Mouse (Mus musculus) midbrain, postnatal 0 days (tissue): ENCODE measurements around the gene Epor. TPM values are rescaled to one million over a fixed set of nuclear protein-coding genes. Genes with fewer than 3 reads are reported as not detected.
A peak's percentile ranks its signal among the peaks of the same experiment; 100 is the strongest.

Experiments
- ATAC-seq: fragments of 200-750 bp; cut with Nextera tagmentation; 2 replicates; pipeline ENCODE4 v1.8.0; 2017; ENCODE audit warnings: moderate number of reproducible peaks, mild to moderate bottlenecking, moderate TSS enrichment, moderate library complexity; ENCODE audit not compliant: low FRiP score
- DNase-seq: peaks from one replicate; pipeline ENCODE4 v3.0.0-alpha.2; 2015; ENCODE audit warnings: low spot score
- H3K27ac ChIP-seq: fragments of 300-500 bp; sonication (generic); 2 replicates; pipeline ENCODE4 v1.5.1; 2014; ENCODE audit warnings: low read depth, mild to moderate bottlenecking, low read length, mixed read lengths
- H3K27me3 ChIP-seq: fragments of 300-500 bp; sonication (generic); 2 replicates; pipeline ENCODE4 v1.6.1; 2014; ENCODE audit warnings: low read length, control low read depth, mixed read lengths; ENCODE audit not compliant: insufficient read depth
- H3K36me3 ChIP-seq: fragments of 300-500 bp; sonication (generic); 2 replicates; pipeline ENCODE4 v1.6.1; 2014; ENCODE audit warnings: low read length, control low read depth, mixed read lengths; ENCODE audit not compliant: insufficient read depth
- H3K4me1 ChIP-seq: fragments of 300-500 bp; sonication (generic); 2 replicates; pipeline ENCODE4 v1.6.1; 2014; ENCODE audit warnings: mild to moderate bottlenecking, control low read depth, antibody characterized with exemption, low read length, mixed read lengths; ENCODE audit not compliant: insufficient read depth
- H3K4me2 ChIP-seq: fragments of 300-500 bp; sonication (generic); 2 replicates; pipeline ENCODE4 v1.6.1; 2014; ENCODE audit warnings: low read depth, mild to moderate bottlenecking, low read length, mixed read lengths; ENCODE audit not compliant: poor library complexity, severe bottlenecking
- H3K4me3 ChIP-seq: fragments of 300-500 bp; sonication (generic); 2 replicates; pipeline ENCODE4 v1.5.1; 2014; ENCODE audit warnings: low read depth, mild to moderate bottlenecking, low read length, moderate library complexity
- H3K9ac ChIP-seq: fragments of 300-500 bp; sonication (generic); replicated peaks from 2 replicates; pipeline ENCODE4 v1.6.1; 2014; ENCODE audit warnings: mild to moderate bottlenecking, low read length, moderate library complexity, mixed read lengths; ENCODE audit not compliant: poor library complexity, severe bottlenecking
- H3K9me3 ChIP-seq: fragments of 300-500 bp; sonication (generic); 2 replicates; pipeline ENCODE4 v1.6.1; 2016; ENCODE audit warnings: low read length, control low read depth
- CTCF ChIP-seq: IDR thresholded peaks from 2 replicates; pipeline ENCODE4 v1.5.1; 2016; ENCODE audit warnings: antibody characterized with exemption, mild to moderate bottlenecking
- WGBS: fragments of 180-500 bp; shearing (Covaris S2); extraction: QIAGEN DNeasy Blood & Tissue Kit; methylation state at CpG from one replicate; pipeline ENCODE4 v1.1.7; 2014; 5-methylcytosine and 5-hydroxymethylcytosine counted together
- polyA plus RNA-seq: library from polyadenylated mRNA; unstranded; fragments of >200 nt; fragmentation: Nextera tagmentation; extraction: Ambion mirVana; gene quantifications from 2 replicates; pipeline ENCODE4 v1.2.1, GENCODE M21; 2015
- total RNA-seq: library from RNA; depleted of rRNA; stranded (reverse); fragments of >200 nt; gene quantifications from 2 replicates; pipeline ENCODE4 v1.2.3, GENCODE M21; 2014; rRNA removed

Epor gene
- total RNA-seq (2.7 TPM in 1 of 2 replicates, not detected in the other), polyA plus RNA-seq (1.7 and 1.9 TPM in 2 replicates)

DNA sequence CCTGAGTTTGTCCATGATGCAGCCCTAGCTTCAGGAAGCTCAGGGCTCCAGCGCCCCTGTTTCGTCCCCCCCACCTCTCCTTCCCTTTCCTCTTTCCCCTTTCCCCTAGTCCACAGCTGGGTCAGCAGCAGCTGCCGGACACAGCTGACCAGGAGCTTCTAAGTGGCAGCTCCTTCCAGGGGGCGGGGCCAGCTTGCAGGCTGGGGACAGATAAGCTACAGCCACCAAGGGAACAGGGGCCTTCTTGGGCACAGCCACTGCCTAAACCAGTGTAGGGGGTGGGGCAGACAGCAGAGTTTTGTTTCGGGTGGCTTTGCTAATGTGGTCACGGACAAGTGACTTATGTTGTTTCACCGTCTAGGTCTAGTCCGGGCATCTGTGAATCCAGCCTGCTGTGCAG lies at the start of gene Epor:
Gene Epor (minus strand): TSS at position 90 of the 400 bp plus-strand sequence.
- peaks cover 23% of the 10 kb centered on the region for H3K27me3 ChIP-seq
- peak within 1 kb of the TSS; percentile 74 for H3K4me2 ChIP-seq
- no peaks in the 10 kb centered on the region; the same call in 1 of the 2 replicates for H3K36me3 ChIP-seq
- TF ChIP-seq CTCF, result no peak
- ATAC-seq (no peak), DNase-seq (no peak)
- H3K9me3 ChIP-seq, result no peaks in the 10 kb centered on the region
- H3K9ac ChIP-seq, result no peak within 1 kb of the TSS
- H3K27ac ChIP-seq, result no peak within 1 kb of the TSS
- H3K4me3 ChIP-seq, result peak within 1 kb of the TSS; percentile 35
- 13% methylated on average over 8 of the region's 8 CpGs for WGBS
- H3K4me1 ChIP-seq, result peaks cover 13% of the 10 kb centered on the region; the same call in 1 of the 2 replicates

DNA sequence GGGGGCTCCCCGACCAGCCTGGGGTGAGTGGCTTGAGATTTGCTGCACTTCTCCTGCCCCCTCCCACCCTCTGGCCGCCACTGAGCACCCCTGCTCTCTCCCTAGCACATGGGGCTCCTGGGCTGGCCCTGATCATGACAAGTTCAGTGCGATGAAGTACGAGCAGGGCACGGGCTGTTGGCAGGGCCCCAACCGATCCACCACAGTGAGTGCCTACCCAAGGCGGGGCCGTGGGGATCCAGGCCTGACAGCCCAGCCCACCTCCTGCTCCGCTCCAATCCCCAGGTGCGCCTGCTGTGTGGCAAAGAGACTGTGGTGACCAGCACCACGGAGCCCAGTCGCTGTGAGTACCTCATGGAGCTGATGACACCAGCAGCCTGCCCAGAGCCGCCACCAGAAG lies 49.4 kb upstream of the Epor start:
- no peaks in the 10 kb centered on the region for H3K27me3 ChIP-seq
- no peaks in the 10 kb centered on the region for H3K9me3 ChIP-seq
- H3K4me1 ChIP-seq, result no peaks in the 10 kb centered on the region
- no peak overlapping the region for H3K27ac ChIP-seq
- no peak for DNase-seq
- H3K36me3 ChIP-seq, result peaks cover 83% of the 10 kb centered on the region
- no peak overlapping the region for H3K9ac ChIP-seq
- TF ChIP-seq CTCF, result no peak
- 96% methylated on average over 12 of the region's 13 CpGs for WGBS
- no peak overlapping the region for H3K4me3 ChIP-seq
- H3K4me2 ChIP-seq, result no peak overlapping the region
- no peak for ATAC-seq

DNA sequence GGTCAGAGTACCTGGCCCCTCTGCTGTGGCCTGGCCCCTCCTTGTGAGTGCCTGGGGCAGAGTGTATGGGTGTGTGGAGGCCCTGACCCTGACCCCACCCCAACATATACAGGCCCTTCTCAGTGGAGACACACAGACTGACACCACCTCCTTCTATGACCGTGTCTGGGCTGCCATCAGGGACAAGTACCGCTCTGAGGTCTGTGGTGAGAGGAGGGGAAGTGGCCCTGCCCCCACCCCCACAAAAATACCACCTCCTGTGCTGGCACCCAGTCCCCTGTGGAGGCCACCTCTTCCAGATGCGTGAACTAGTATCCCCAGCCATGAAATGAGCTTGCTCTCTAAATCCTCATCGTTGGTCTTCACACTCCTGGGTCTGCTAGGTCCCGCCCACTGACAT lies 47.7 kb upstream of the Epor start:
- DNase-seq, result no peak
- H3K4me1 ChIP-seq, result no peaks in the 10 kb centered on the region
- no peaks in the 10 kb centered on the region for H3K9me3 ChIP-seq
- H3K27ac ChIP-seq, result no peak overlapping the region
- no peak overlapping the region for H3K4me2 ChIP-seq
- TF ChIP-seq CTCF, result no peak
- 86% methylated on average over 5 of the region's 5 CpGs for WGBS
- no peaks in the 10 kb centered on the region for H3K27me3 ChIP-seq
- no peak overlapping the region for H3K4me3 ChIP-seq
- no peak overlapping the region for H3K9ac ChIP-seq
- ATAC-seq, result no peak
- peaks cover 85% of the 10 kb centered on the region for H3K36me3 ChIP-seq

DNA sequence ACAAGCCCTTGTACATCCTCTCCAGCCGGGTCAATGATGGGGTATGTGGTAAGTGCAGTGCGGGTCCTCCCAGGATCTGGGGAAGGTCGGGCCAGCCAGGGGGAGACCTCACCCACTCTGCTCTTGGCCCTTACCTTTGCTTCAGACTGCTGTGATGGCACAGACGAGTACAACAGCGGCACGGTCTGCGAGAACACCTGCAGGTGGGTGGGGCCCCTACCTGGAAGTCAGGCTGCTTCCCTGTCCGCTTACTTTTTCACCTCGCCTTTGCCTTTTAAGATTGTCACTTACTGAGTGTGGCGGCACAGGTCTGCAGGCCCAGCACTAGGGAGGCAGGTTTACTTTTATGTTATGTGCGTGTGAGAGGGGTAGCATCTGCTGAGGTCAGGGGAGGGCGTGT lies 41.2 kb upstream of the Epor start:
- H3K4me1 ChIP-seq, result peaks cover 11% of the 10 kb centered on the region; the same call in 1 of the 2 replicates
- no peaks in the 10 kb centered on the region for H3K9me3 ChIP-seq
- H3K4me3 ChIP-seq, result no peak overlapping the region
- ATAC-seq, result no peak
- DNase-seq, result no peak
- H3K9ac ChIP-seq, result no peak overlapping the region
- WGBS, result 96% methylated on average over 12 of the region's 12 CpGs
- no peak for TF ChIP-seq CTCF
- no peaks in the 10 kb centered on the region for H3K27me3 ChIP-seq
- peaks cover 36% of the 10 kb centered on the region for H3K36me3 ChIP-seq
- H3K4me2 ChIP-seq, result no peak overlapping the region
- H3K27ac ChIP-seq, result no peak overlapping the region

DNA sequence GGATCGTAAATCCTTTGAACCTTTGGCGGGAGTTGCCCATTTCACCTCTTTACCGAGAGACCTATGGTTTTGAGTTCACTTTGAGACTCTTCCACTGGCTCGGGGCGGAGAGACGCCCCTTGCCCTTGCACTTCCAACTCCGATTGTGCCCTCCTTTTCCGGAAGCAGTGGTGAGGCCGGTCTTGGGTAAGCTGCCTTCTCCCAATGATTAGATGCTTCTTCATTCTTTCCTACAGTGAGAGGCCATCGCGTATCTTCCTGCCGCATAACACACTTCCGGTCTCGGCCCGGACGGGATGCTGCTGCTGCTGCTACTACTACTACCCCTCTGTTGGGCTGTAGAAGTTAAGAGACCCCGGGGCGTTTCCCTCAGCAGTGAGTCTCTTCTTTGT lies 39.9 kb upstream of the Epor start:
- Histone ChIP-seq H3K4me3 (peak overlapping the region; percentile 70), H3K27me3 (no peaks in the 10 kb centered on the region), H3K27ac (peak overlapping the region; percentile 79), H3K9ac (peak overlapping the region; percentile 79), H3K4me1 (peaks cover 11% of the 10 kb centered on the region; the same call in 1 of the 2 replicates), H3K36me3 (peaks cover 23% of the 10 kb centered on the region), H3K4me2 (peak overlapping the region; percentile 69), H3K9me3 (no peaks in the 10 kb centered on the region)
- under 1% methylated on average over 18 of the region's 18 CpGs for WGBS
- ATAC-seq (peak; percentile 53), DNase-seq (peak; percentile 58)
- no peak for TF ChIP-seq CTCF

DNA sequence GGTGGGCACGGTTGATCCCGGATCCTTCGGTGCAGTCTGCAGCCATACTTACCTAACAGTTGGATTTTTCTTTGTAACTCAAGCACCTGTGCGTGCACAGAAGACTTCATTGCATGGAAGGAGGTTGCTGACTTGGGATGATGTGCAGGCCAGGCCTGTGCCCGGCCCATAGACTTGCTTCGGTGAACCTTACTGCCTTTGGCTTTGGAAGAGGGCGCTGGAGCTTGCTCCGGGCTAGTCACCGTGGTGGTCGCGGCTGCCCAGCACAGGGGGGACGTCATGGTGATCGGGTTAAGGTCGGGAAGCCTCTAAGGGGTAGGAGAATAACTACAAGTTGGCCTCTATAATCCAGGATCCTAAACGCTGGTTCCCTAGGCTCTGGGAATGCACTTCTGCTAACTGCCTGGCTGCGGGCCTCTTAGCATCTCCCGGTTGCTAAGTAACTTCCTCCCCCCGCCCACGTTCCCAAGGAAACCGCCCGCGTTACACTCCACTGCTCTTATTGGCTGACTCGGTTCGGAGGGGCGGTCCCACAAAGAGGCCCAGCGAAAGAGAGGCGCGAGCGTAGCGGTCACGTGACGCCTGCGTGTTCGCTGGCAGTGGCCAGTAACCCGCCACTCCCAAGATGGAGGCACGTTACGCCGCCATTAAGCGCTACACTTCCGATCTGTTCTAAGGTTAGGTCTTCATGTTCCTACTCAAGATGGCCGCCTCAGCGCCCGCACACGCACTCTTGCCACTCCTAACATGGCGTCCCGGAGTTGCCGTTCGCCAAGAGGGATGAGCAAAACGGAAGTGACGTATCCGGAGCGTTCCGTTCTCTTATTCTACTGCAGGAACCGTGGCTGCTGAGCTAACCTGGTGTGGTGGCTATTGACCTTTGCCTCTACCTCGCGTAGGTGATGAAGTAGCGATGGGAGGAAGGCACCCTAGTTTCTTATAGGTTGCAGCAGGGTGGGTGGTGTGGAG lies 39.2 kb upstream of the Epor start, which contains the start of the genes Ccdc151 and Prkcsh:
Gene Ccdc151 (minus strand): TSS at position 441 of the 969 bp plus-strand sequence.
Gene Prkcsh (plus strand): TSS at position 613 of the 969 bp plus-strand sequence.
- Histone ChIP-seq H3K4me3 (peak within 1 kb of the TSS; percentile 70), H3K9ac (peak within 1 kb of the TSS; percentile 79), H3K36me3 (peaks cover 16% of the 10 kb centered on the region), H3K27me3 (no peaks in the 10 kb centered on the region), H3K9me3 (no peaks in the 10 kb centered on the region), H3K27ac (peak within 1 kb of the TSS; percentile 79), H3K4me1 (peaks cover 11% of the 10 kb centered on the region; the same call in 1 of the 2 replicates), H3K4me2 (peak within 1 kb of the TSS; percentile 72)
- ATAC-seq, result peak; percentile 99
- peak; percentile 100 for DNase-seq
- WGBS, result 5% methylated on average over 57 of the region's 57 CpGs
- 0 out of 2 replicates have a peak, but pooled peaks have one; percentile 15 for TF ChIP-seq CTCF
